ENCODE assay signal across 12 mouse cellular contexts in the genomic region with DNA sequence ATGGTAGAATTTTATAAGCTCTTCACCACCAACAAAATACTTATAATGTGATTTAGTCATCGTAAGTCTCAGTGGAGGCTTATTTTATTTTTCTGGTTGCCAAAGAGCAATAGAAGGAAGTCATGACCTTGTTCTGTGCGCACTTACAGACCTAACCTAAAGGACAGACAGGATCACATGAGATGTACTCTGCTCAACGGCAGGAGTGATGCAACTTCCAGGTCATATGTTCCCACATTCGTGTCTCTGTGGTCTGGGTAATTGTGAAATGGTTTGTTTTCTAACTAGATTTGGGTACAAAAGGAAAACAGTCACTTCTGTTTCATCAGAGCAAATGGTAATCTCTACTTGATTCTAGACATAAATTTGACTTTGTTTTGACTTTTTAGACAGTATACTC.
DNase-seq lines count a peak whose midpoint lies in the region; TF ChIP-seq lines count a peak whose summit lies in the region.
"Had no signal": no experiment of that assay in that cellular context is flagged by ENCODE, and none has a peak within 500 bp of the region (broad histone marks: within the 10 kb centered on the region; RNA-seq: fewer than 3 reads in every experiment).

No protein-coding gene starts in this region.

- no peak for TF ChIP-seq POLR2A in lung, adult 2 months (IDR thresholded peaks at IDR 0.05; ENCODE audit: borderline replicate concordance, extremely low read depth, low read depth, low read length)

- WGBS in lung, adult 2 months: 45% methylated on average over 4 of the region's 4 CpGs

- no peak overlapping the region for H3K4me3 ChIP-seq in lung, adult 2 months (replicated peaks; ENCODE audit: extremely low read depth, low read depth, low read length)
- H3K4me3 ChIP-seq: forebrain, embryonic 13.5 days; limb, embryonic 13.5 days; neural tube, embryonic 13.5 days had no signal

- peak; percentile 58 to 60 for DNase-seq in lung, adult 18-20 months
- no peak for DNase-seq in lung, adult 2 months
- DNase-seq in c-Kit-positive CD71-positive TER-119-negative erythroid progenitor cells, embryonic 14.5 days (ENCODE audit: low read depth): peak; percentile 29
- DNase-seq in lung, postnatal 10 days: peak; percentile 16
- DNase-seq in yolk sac, embryonic 10.5 days (ENCODE audit: low spot score): peak; percentile 36
- DNase-seq in spleen, adult 18-20 months: no peak
- no peak for DNase-seq in retina, embryonic 14.5 days (ENCODE audit: low spot score)
- no peak for DNase-seq in ovary, adult 18-20 months (ENCODE audit: low spot score)
- DNase-seq: kidney, postnatal 25 days had no signal

- no peak for TF ChIP-seq CTCF in lung, adult 2 months (IDR thresholded peaks at IDR 0.05; ENCODE audit: insufficient read depth, low read length)

- peaks cover 6% of the 10 kb centered on the region for H3K4me1 ChIP-seq in lung, adult 2 months (ENCODE audit: control insufficient read depth, insufficient read depth, low read length)
- H3K4me1 ChIP-seq: forebrain, embryonic 13.5 days; limb, embryonic 13.5 days; neural tube, embryonic 13.5 days had no signal

Comparison
In these comparisons a context has a peak if more than half of its experiments do, and no peak if none do; other contexts are left out.
1. DNase-seq: peak in lung, adult 18-20 months (2 of 2), c-Kit-positive CD71-positive TER-119-negative erythroid progenitor cells, embryonic 14.5 days (single experiment), lung, postnatal 10 days (single experiment) and yolk sac, embryonic 10.5 days (single experiment); none in lung, adult 2 months (single experiment), spleen, adult 18-20 months (0 of 2), retina, embryonic 14.5 days (single experiment) and ovary, adult 18-20 months (single experiment).